Mouse (Mus musculus): ENCODE results near the gene Cep57. TPM values are rescaled to one million over a fixed set of nuclear protein-coding genes. Genes with fewer than 3 reads are reported as not detected.

Gene Cep57
- total RNA-seq (2021) = 1 to 10 TPM; 7.6 to 8.8 TPM
- long read RNA-seq, experiment 1, partial matches to known transcripts = 0 of 5 reads
- long read RNA-seq, experiment 1, other reads (novel, unspliced or antisense) = 1 of 5 reads
- long read RNA-seq, experiment 2, partial matches to known transcripts = 0 of 2 reads
- long read RNA-seq, experiment 2, other reads (novel, unspliced or antisense) = 0 of 2 reads

- DNase-seq = peak; percentile 97
Observed at GRCm38 (mm10) chr9:13826832-13827405, at the start of gene Cep57. TSS of gene Cep57 (minus strand) at chr9:13827107.

GRCm38 (mm10) chr9:13875340-13875739 lies 48.4 kb upstream of the Cep57 start:
- DNase-seq = peak in 1 of 2 experiments; percentile 19

- no peak for DNase-seq
Observed at GRCm38 (mm10) chr9:13874359-13874758, 47.5 kb upstream of the Cep57 start.

DNA sequence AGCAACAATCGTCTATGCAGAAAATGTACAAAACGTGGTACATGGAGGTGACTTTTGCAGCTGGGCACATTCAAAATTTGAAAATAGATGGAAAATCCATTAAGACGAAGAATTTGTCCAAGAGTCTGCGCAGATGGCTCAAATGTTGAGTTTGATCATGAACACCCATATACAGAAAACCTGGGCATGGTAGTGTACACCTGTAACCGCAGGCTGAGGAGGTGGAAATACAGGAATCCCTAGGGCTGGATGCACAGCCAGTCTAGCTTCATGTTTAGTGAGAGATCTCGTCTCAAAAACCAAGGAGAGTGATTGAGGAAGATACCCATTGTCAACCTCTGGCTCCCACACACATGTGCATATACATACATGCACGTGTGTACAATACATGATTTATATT lies 44.7 kb upstream of the Cep57 start:
- DNase-seq = no peak

DNA sequence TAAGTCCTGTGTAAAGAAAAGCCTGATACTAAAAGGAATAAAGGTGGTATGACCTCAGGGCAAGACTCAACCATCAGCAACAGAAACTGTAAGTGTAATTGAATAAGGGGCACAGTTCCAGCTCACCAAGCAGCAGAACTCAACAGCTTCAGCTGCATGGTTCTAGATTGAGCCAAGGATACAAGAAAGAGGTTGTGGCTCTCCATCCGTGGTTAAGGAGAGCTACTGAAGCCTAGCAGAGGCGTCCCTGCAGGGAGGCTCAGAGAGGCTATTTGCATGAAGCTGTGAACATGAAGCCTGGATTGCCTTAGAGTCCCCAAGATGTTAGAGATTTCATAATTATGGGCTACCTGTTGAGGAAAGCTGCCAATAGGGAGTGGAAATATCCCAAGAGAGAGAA lies 40.7 kb upstream of the Cep57 start:
- no peak for DNase-seq

DNA sequence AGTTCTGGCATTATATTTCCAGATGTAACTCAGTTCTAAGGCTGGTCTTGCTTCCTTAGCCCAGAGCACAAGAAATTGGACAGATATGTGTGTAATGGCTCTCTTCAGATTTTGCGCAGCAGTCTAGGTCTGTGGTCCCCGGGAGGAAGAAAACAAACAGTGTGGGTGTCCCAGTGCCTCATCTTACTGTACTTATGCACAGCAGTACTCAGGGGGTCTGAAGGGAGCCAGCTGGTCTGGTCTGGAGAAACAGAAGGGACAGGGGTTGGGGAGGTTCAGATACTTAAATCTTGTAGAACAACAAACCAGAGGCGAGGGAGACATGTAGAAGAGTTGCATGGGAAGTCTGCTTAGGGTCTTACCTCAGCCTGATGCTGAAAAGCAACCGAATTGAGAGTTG lies 29.9 kb upstream of the Cep57 start:
- DNase-seq = no peak

DNA sequence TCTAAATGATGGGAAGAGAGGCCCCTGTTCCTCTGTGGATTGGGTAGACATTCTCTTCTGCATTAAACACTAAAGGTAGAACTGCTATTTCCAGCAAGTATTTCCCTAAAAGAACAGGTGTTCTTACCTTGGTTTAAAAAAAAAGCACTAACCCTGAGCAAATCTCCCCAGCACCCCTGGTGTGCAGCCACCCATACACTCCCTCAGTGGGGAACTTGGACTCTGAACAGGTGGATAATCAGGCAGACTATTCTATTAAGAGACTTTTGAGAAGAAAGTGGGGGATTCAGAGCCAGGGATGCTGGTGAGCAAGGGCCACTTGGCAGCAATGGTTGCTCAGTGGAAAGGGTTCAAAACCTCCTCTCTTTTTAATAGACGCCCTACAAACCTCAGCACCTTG lies 29.3 kb upstream of the Cep57 start:
- no peak for DNase-seq

- no peak for DNase-seq
Observed at GRCm38 (mm10) chr9:13853876-13854275, 27.0 kb upstream of the Cep57 start.

DNA sequence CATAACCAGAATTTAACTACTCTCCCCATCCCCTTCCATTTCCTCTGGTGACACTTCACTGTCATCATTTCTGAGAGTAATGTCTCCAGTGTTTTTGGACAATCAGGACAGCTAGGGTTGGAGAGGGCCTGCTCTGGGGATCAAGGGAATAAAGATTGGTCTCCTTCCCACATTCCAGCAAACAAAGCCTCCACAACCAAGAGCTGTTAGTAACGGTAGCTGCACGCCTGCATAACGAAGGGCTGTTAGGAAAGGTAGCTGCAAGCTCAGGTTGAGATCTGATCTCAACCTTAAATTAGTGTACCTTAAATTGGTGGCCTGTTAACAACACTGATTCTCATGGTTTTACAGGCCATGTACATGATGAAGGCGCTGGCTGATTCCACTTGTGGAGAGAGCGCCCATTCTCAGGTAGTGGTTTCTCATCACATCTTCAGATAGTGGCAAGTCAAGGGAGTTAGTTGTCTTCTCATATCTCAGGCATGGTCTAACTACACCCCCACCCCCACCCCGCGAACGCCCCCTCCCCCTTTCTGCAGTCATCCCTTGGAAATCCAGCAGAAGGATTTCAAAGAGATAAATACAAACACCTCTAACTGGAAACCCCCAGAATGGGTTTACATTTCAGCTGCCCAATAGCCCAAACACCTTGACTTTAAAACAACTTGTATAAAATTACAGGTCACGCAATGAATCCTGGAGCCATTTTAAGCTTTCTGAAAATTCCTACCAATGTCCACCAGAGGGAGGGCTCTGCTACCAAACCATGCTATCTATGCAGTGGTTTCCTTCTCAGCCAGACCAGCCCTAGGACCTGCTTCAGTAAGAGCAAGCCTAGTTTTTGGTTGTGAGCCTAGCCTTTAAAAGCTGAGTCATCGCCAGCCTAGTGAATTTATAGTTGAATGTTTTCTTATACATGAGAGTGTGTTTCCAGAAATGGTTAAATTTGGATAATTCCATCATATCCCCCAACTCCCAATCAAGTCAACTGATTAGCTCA lies 21.9 kb upstream of the Cep57 start:
- DNase-seq = peak; percentile 30 to 37

GRCm38 (mm10) chr9:13847591-13847990 lies 20.7 kb upstream of the Cep57 start:
- peak in 1 of 2 experiments; percentile 3 for DNase-seq

DNA sequence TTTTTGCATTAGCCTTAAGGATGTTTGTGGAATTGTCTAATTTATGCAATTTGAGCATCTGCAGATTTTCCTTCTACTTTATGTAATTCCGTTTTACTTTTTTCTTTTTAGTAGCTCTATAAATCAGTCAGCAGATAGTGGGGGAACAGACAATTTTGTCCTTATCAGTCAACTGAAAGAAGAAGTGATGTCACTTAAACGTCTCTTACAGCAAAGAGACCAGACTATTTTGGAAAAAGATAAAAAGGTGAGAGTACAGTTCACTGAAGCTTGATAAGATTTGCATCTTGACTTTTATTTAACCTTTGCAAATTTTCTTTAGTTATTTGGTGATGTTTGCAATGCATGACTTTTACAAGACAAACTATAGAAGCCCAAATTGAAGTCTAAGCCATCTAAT lies 9.8 kb upstream of the Cep57 start:
- DNase-seq = no peak

- DNase-seq = peak in 1 of 2 experiments; percentile 21
Observed at GRCm38 (mm10) chr9:13835256-13835655, 8.3 kb upstream of the Cep57 start.

DNA sequence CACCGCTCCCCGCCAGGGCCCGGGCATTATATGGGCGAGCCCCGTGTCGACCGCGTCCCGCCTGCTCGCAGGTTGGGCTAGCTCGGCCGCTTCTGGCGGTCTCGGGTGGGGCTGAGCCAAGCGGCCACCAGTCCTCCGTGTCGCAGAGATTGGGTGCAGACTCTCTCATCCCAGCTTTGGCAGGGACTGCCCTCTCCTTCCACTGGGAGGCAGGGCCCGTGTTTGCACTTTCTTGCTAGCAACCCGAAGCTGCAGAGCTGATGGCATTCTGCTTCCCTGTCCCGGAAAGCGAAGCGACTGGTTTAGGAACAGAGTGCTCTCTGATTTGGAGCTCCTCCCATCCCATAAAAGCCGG lies 1.2 kb upstream of the Cep57 start:
- DNase-seq = no peak

DNA sequence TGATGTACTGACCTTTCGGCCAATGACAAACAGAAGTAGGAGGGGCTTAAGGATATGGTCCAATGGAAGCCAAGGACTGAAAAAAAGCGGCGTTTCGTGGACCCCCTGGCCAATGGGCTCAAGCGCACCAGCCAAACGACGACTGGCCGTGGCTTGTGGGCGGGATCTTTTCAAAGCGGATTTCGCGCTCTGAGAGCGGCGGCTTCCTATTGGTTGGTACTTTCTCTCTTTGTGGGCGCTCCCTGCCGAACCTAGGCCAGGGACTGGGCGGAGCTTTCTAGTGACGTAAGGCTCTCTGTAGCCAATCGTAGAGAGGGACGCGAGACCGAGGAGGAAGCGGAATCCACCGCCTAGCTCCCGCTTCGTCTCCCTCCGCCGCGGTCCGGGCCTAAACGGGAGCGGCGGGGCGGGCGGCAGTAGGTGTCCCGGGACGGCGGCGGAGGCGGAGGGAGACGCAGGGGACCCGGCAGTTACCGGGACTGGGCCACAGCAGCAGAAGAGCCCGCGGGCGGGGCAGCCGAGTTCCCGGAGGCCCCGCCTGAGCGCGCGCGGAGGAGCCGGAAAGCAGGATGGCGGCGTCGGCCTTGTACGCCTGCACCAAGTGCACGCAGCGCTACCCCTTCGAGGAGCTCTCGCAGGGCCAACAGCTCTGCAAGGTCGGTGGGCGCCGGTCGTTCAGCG lies 639 bp upstream of the Cep57 start, which contains the start of gene Fam76b:
TSS of gene Fam76b (plus strand) at position 311 of the 681 bp plus-strand sequence.
- peak; percentile 100 for DNase-seq

- peak; percentile 63 to 75 for DNase-seq
Observed at GRCm38 (mm10) chr9:13826391-13826805, 509 bp downstream of the Cep57 start.

DNA sequence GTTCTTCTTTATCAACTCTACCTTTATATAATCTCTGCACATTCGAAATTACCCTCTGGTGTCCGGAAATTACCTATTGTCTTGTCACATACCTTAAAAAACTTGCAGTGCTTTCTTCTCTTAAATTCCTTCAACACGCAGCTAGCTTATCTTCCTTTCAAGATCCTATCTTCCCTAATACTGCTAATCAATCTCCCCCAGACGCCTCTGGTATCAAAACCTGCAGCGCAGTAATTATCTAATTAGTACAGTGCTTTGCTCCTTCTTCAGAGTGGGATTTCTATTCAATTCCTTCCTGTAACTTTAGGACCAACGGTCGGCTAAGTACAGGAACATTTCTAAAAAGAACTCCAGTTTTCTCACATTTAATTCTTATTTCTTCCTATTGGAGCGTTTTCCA lies 1.0 kb downstream of the Cep57 start:
- DNase-seq = no peak

- DNase-seq = no peak
Observed at GRCm38 (mm10) chr9:13820774-13821173, 6.1 kb downstream of the Cep57 start.

DNA sequence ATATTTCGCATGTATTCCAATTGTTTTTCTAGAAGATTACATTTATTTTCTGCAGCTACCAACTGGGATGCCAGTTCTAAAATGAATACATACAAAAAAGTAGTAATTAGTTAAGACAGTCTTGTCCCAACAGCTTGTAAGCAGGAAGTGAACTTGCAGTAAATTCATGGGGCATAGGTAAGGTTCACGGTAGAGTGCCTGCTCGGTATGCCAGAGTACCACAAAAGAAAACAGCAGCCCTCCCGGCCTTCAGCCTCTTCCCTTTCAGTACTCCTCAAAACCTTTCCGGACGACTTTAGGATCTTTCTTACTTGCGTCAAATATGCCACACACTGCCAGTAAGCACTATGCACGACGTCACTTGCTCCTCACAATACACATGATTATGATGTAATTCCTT lies 8.5 kb downstream of the Cep57 start:
- DNase-seq = no peak

- no peak for DNase-seq
Observed at GRCm38 (mm10) chr9:13809937-13810336, 17.0 kb downstream of the Cep57 start.

DNA sequence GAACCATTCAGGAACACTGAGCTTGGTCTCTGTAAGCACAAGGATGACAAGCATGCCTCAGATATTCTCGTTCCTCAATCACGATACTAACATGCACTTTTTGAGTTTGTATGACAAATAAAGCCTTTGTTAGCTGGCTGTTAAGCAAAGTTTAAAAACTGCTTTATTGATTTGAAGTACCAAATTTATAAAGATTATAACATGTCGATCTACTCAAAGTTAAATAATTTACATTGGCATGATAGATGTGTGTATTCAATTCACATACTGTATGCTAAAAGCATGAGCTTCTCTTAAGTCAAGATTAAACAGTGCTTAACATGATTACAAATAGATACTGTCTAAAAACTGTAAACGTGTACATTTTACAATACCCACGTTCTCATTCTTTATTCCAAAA lies 19.2 kb downstream of the Cep57 start:
- DNase-seq = no peak

GRCm38 (mm10) chr9:13806854-13807253 lies 20.1 kb downstream of the Cep57 start:
- DNase-seq = no peak

DNA sequence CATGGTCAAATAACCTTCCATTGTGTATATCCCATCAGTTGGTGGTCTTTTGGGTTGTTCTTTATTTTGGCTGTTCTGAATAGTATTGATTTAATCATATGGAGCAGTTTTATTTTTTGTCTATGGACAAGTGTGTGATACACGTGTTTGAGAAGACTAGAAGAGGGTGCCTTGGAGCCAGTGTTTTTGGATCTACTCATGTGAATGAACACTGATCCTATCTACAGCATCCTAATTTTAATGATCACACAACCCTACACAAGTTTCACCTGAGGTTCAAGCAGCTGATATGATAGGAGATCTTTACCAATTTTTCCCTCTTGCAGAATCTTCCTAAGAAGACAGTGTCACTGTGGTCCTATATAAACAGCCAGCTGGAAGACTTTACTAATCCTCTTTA lies 22.4 kb downstream of the Cep57 start:
- no peak for DNase-seq

DNA sequence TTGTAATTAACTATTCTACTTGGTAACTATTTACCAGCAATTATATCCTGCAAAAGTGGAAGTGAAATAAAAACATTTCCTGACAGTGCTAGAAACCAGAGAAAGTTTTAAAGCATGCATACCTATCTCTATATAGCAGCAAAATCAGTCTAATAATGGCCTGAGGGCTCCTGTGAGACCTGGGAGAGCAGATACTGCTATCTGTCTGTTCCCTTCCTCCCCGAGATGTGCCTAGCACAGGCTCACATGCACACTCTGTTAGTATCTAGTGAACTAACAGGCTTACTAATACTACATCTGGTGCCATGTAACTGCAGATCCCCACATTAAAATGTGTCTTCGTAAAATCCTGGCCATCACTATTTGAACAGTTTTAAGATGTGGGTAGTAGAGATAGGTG lies 32.2 kb downstream of the Cep57 start:
- no peak for DNase-seq

Measured in heart, adult 18-20 months (tissue).